Mouse (Mus musculus): ENCODE results near the gene Acvr1.

Acvr1 gene

DNA sequence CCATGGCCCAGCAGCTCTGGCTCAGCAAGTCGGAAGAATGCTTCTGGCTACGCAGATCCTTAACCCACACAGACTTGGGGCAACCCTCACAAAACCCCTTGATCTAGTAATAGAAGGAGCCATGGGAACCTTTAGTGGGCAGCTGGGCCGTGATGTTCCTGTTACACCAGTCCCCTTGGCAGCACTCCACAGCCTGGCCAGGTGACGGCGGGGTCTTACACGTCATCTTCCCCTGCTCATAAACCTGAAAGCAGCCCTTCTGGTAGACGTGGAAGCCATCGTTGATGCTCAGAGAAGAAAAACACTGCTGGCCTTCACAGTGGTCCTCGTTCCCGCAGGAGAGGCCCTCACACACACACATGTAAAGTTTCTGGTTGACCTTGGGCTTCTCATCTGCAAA lies 87.4 kb downstream of the Acvr1 start:
- DNase-seq (ENCODE audit: low read depth, low spot score): no peak

DNA sequence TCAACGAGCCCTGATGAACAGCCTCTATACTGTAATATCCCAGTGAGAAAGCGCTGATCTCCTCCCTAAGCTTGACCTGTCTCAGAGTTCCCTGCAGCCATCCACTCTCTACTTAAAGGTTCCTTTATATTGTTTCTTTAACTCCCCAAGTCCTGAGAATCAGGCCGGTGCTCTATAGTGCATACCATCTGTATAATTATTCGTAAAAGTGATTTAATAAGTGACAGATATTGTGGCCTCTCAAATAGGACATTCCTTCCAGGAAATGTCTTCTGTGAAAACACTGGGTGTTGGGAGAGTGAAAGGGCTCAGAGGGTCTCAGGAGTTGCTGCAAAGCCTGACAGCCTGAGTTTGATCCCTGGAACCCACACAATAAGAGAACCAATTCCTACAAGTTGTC lies 88.8 kb downstream of the Acvr1 start:
- no peak for DNase-seq (ENCODE audit: low read depth, low spot score)

DNA sequence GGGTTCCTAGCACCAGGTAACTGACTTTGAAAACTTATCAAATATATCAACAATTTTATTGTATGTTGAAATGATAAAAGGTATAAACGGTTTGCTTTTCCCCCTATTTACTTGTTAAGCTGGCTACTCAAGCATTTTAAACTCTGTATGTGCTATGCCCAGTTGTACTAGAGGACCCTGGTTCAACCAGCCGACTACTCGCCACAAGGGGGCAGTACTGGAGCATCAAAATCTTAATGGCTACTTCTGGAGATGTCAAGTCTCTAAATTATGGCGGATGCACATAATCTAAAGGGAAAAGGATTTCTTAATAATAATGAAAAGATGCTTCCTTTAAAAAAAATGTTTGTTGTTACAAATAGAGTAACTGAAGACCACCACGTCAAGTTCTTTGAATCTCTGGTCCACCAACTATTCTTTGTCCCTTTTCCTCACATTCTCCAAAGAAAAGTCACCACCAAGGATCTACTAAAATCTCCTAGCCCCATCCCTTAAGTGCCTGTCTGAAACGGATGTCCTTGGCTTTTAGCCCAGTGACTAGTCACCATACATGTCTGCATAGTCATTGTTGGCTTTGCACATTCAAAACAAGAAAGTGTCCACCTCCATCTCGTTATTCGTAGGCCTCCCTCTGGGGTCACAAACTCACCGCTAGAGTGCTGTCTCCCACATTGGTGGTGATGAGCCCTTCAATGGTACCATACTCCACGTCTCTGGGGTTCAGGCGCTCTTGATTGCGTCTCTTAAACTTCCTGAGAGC lies 89.8 kb downstream of the Acvr1 start:
- peak; percentile 34 for DNase-seq (ENCODE audit: low read depth, low spot score)

DNA sequence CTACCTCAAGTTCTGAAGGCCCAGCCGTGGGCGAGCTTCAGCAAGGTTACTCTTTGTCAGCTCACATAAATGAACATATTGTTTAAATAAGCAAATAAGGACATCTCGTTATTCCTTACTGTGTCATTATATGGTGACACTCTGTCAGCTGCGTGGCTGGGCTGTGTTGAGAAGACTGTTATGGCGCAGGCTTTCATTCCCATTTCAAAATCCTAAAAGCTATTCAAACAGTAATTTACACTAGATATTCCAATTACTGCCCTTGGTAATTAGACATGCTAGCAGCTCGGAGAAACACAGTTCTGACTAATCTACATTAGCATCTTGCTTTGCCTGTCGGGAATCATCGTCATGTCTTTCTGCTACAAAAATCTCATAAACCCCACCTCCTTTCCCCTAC lies 91.4 kb downstream of the Acvr1 start:
- no peak for DNase-seq (ENCODE audit: low read depth, low spot score)

DNA sequence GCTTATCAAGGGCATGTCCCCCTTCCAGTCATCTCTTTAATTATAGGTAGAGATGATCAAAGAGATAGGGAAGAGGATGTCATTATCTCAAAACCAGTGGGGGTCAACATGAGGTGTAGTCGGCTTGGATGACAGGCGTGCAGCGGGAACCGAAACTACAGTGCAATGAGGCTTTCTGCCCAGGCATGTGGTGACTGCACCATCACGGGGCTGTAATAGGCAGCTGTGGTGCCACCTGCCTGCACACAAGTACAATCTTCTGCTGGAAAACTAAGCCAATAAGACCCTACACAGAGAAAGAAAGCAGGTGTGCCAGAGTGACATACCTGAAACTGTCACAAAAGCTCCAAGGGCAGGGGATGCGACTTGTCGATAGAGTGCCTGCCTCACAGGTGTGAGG lies 96.7 kb downstream of the Acvr1 start:
- no peak for DNase-seq (ENCODE audit: low read depth, low spot score)

DNA sequence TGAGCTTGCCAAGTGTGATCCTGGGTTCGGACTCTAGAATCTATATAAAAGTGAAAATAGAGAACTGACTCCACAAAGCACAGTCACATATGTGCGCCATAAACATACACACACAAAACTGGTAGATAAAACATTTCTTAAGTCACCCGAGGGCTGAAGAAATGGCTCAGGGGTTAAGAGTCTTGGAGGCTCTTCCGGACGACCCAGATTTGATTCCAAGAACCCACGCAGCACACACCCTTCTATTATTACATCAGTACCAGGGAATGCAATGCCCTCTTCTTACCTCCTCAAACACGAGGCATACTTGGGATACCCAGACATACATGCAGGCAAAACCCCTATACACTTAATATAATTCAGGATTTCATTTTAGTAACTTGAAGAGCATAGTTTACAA lies 97.1 kb downstream of the Acvr1 start, which contains the start of gene Gm17409:
Gene Gm17409 (plus strand): TSS at position 301 of the 400 bp plus-strand sequence.
- DNase-seq (ENCODE audit: low read depth, low spot score): no peak

DNA sequence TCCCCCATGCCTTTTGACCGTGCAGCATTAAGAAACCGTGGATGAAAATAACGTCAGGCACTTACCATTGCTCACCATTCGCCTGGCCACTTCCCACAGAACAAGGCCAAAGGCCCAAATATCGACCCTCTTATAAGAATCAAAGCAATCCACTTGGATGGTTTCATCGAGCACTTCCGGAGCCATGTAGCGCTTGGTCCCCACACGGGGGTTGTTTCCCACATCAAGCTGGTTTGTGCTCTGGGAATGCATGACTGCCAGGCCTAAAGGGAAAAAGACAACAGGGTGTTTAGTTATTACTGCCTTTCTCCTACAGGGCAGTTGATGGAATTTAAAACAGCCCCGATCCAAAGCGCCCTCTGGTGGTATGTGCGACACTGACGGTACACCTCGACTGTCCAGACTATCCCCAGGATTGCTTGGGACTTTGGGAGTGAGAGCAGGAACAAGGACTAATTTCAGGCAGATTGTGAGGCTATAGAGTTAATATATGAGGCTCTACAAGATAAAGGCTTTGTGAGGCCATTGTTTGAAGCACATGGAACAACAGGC lies 108.1 kb downstream of the Acvr1 start:
- DNase-seq (ENCODE audit: low read depth, low spot score): no peak

DNA sequence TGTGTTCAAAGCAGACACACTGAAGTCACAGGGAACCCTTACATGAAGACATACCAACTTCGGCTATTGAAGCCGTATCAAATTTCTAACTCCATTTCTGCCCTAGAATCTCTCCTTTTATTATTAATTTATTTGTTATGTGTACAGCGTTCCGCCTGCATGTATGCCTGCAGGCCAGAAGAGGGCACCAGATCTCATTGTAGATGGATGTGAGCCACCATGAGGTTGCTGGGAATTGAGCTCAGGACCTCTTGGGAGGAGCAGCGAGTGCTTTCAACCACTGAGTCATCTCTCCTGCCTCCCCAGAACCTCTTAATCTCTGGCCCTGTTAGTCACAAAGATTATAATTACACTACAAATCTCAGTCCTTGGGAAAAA lies 109.5 kb downstream of the Acvr1 start:
- DNase-seq (ENCODE audit: low read depth, low spot score): no peak

DNA sequence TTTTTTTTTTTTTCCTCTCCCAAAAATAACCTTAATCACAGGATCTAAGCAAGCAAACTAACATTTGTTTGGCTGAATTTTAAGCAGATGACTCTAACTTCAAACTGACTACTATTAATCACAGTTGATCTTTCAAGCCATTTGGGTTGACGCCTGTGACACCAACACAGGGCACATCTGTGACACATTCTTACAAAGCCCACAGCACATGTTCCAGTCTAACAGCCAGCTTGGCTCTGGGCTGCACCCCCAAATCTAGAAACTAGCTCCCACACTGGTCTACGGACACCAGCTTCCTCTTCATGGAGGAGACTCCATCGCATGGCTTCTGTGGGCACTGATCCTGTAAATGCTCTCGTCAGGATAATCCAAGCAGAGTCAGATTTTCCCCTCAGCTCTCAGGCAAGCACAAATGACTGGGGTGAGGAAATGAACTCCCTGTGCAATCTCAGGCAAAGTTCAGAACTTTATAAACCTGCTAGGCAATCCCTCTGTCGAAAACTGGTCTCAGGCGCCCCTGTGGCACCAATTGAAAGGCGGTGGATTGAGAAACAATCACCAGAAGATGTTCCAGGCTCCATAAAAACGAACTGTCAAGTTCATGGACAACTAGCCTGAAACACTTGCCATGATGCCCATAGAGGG lies 110.0 kb downstream of the Acvr1 start:
- DNase-seq (ENCODE audit: low read depth, low spot score): no peak

DNA sequence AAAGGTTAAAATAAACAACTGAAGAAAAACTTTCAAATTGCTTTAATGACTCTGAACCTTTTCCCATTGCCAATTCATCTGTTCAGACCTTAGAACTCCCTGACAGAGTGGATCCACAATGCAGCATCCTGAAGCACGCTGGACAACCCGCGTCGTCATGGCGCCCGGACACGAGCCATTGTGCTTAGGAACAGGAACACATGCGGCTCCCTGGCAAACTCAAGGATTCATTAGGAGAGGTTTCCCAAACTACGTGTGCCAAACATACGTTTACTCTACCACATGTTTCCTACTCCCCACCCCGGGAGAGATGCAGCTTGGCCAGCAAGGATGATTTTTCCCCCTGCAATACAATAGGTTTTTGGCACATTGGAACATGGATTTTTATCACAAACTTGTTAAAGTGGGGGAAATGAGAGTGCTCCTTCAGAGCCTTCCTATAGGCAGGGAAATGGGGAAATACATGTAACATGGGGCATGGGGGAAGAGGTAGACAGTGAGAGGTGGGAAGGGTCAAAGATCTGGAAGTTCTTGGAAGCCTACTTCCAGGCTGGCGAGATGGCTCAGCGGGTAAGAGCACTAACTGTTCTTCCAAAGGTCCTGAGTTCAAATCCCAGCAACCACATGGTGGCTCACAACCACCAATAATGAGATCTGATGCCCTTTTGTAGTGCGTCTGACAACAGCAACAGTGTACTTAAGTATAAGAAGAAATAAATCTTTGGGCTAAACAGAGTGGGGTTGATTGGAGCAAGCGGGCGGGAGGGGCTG lies 112.7 kb downstream of the Acvr1 start:
- DNase-seq (ENCODE audit: low read depth, low spot score): no peak

DNA sequence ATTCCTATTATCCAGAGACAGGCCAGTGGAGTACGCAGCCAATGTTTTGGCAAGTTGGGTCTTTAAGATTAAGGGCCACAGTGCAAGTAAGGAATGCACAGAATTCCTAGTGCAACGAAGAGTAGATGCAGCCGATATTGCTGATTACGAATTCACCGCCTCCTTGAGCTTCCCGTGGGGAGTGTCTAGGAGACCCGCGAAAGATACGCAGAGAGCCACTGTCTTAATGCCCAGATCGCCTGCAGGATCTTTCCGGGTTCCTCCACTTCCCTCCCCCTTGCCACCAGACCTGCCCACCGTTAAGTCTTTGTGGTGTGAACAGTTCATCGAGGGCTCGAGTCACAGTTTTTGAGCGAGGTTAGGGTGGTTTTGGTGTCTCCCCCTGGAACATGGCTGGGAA lies 120.0 kb downstream of the Acvr1 start:
- no peak for DNase-seq (ENCODE audit: low read depth, low spot score)

DNA sequence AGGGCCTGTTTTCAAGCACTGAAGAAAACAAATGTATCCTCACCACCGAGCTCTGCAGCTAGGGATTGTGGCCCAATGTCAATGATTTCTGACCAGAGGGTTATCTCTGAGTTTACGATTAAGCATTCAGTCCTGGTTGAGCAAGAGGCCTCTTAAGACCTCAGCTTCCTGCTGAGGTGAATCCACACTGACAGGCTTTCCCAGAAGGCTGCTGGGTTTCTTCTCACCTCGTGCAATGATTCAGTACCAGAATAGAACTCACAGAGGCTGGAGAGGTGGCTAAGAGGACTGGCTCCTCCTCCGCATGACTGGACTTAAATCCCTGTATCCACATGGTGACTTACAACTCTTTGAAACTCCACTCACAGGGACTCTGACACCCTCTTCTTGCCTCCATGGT lies 123.8 kb downstream of the Acvr1 start:
- no peak for DNase-seq (ENCODE audit: low read depth, low spot score)

DNA sequence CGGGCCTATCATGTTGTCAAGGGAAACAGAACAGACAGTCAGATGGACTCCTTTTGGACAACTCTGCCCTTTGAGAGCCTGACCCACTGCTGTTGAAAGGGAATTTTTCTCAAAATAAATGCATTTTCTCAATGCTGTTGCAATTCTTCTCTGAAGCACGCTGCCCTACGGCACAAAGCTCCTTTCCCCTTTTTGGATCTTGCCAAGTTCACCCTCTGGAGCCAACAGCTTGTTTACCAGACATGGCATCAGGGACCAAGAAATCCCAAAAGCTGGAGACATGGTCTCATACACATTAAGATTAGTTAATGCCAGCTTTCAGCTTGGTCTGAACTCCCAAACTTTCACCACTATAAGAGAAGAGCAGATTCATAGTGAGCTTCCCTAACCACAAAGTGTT lies 130.0 kb downstream of the Acvr1 start:
- no peak for DNase-seq (ENCODE audit: low read depth, low spot score)

DNA sequence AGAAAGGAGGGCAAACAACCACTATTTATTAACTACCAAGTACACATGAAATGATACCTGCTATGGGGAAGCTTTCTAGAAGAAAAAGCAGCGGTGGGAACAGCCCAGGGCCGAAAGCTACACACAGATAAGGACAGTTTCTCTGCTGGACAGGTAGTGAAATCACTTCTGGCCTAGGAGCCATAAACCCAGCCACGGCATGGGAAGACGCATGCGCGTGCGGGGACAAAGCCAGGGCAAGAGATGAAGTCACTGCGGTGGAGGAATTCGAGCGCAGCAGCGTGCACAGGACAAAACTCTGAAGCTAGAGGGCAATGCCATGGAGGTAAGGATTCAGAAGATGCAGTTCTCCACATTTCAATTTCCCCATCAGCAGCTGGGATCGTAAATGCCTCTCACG lies 131.4 kb downstream of the Acvr1 start:
- DNase-seq (ENCODE audit: low read depth, low spot score): no peak

DNA sequence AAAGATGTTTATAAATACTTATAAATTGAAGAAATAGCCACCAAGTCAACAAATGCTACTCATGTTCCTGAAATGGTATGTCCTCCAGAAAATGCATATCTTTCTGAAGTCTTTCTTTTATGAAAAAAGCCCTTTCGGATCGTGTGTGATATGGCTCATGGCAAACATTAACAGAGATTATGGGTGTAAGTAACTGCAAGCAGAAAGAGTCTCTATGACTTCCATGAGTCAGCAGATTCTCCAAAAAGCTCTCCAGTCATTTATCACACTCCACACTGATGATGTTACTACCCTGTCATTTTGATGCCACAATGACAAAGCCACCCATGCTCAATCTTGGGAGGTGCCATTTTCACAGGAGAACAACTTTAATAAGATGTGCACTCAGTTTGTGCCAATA lies 132.5 kb downstream of the Acvr1 start:
- no peak for DNase-seq (ENCODE audit: low read depth, low spot score)

DNA sequence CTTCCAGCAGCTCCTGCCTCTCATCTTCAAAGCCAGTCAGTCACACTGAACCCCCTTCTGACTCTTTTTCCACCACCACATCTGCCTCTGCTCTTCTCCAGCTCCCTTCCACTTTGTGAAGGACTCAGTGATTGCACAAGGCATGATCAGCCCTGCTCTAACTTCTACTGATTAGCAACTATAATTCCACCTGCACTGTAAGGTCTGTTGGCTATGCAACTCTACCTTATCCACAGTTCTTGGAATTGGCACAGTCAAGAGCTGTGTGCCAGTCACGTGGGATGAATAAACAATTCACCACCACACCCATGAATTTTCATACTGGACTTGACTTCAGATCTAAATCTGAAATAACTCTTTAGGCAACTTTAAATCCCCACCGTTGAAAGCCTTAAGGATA lies 133.6 kb downstream of the Acvr1 start:
- DNase-seq (ENCODE audit: low read depth, low spot score): no peak

DNA sequence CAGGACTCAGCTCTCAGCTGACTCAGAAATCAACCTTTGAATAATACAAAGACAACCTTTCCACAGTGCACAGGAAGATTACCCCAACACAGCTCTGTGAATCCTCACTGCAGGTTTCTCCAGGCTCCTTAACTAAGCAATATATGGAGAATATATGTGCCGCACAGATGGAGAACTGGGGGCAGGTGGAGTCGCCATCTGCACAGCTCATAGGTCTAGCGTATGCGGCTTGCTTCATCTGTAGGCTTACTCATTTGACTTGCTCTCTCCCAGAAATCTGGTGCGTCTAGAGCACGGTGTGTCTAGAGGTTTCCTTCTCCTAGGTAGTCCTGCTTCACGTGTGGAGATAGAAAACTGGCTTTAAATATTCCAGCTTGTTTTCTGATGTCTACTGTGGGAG lies 134.7 kb downstream of the Acvr1 start:
- peak; percentile 12 for DNase-seq (ENCODE audit: low read depth, low spot score)

DNA sequence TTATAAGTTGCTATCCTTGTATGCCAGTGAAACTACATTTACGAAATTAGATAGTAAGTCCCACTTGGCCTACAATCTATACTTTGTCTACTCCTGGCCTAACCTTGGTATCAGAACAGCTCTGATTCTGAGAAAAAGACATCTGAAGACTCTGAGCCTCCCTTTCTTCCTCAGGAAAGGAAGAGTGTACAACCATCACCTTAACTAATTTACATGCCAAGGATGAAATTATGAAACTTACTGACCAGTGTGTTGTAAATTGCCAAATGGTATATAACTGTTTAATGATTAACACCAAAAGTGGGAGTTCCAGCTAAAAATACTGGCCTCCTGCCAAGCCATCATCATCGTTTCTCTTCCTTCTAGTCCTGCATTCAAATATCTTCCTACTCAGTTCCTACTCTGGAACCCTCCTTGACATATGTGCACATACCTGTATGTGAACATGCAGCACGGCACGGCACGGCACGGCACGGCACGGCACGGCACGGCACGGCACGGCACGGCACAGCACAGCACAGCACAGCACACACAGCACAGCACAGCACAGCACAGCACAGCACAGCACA lies 141.4 kb downstream of the Acvr1 start:
- DNase-seq (ENCODE audit: low read depth, low spot score): no peak

DNA sequence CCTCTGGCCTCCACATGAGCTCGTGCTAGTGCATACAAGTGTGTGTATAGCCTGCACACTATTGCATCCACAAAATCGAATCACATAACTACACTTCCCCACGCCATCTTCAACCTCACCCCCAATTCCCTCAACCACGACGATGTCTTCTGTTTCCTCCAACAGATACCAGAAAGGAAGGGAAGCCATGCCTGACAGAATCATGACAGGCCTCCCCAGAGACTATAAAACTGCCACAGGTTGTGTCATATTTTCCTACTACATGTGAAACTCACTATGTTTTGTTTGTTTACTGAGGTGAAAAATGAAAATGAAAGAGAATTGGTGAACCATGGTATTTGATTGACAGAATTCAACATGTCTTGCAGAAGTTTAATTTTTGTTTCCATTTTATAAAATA lies 143.6 kb downstream of the Acvr1 start:
- no peak for DNase-seq (ENCODE audit: low read depth, low spot score)

DNA sequence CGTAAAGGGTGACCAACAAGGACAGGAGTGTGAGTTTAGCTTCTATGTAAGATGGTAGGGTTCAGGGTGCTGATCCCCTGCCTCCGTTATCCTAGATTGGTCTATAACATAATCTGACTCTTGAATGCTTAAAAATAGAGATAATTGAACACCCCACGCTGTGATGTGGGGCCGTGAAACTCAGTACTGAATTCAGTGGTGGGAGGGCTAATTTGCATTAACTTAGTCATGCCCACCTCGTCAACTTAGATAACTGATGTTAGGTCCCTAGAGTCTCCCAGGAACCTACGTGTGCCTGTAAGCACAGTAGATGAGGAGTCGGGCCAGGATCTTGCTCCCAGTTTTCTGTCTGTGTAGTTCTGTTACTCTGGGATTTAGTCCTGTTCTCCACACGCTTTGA lies 147.4 kb downstream of the Acvr1 start:
- DNase-seq (ENCODE audit: low read depth, low spot score): no peak

DNA sequence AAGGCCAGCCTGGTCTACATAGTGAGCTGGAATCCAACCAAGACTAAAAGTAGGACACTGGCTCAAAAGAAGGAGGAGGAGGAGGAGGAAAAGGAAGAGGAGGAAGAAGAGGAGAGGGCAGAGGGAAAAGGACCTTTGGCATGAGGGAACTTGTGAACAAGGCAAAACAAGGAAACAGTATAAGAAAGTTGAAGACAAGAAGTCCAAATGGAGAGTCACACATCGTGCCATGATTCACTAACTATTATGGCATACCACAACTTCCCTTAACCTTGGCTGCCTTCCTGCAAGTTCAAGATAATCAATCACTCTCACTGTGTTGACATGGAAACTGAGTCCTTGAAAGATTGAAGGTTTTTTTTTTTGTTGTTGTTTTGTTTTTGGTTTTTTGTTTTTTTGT lies 148.8 kb downstream of the Acvr1 start:
- DNase-seq (ENCODE audit: low read depth, low spot score): no peak

DNA sequence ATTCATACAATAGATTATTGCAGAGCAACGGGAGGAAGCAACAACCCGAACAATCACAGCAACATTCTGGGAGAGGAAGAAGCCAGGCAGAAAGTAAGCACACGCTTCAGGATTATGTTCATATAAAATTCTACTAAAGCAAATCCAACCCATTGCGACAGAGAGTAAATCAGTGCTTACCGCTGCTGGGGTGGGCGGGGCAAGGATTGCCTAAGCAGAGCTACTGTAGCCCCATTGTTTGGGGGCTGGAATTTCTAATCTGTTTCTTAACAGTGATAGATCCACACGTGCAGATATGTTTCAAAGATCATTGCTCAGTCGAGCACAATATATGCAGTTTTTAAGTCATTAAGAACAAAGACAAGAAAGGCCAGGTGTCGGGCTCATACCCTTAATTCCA lies 149.3 kb downstream of the Acvr1 start:
- DNase-seq (ENCODE audit: low read depth, low spot score): no peak
